Mouse (Mus musculus): ENCODE data around the gene Hoxa1. TPM values are rescaled to one million over a fixed set of nuclear protein-coding genes. Genes with fewer than 3 reads are reported as not detected.

Gene Hoxa1
- total and polyA plus RNA-seq, 3 experiments, result 1.9 to 3.7 (median 3.2) TPM

GRCm38 (mm10) chr6:52177806-52178205 lies 19.7 kb upstream of the Hoxa1 start:
- H3K27me3 ChIP-seq (replicated peaks), result no peaks in the 10 kb centered on the region
- H3K9ac ChIP-seq (ENCODE audit: insufficient read depth, low read depth), result no peak overlapping the region
- no peak for DNase-seq (ENCODE audit: extremely low read depth)
- H3K79me2 ChIP-seq (replicated peaks; ENCODE audit: control insufficient read depth, extremely low read depth, insufficient read depth, poor library complexity, severe bottlenecking), result no peaks in the 10 kb centered on the region
- no peak overlapping the region for H3K4me3 ChIP-seq (replicated peaks in 1 of 3; ENCODE audit: low read depth in 2 of 3, low read length in 2 of 3, poor library complexity in 1 of 3)
- no peaks in the 10 kb centered on the region for H3K36me3 ChIP-seq (replicated peaks in 1 of 2; ENCODE audit: control insufficient read depth in 1 of 2, insufficient read depth in 1 of 2, low read length in 1 of 2)
- H3K4me1 ChIP-seq (ENCODE audit: control insufficient read depth in 1 of 2, insufficient read depth in 2 of 2), result no peaks in the 10 kb centered on the region
- H3K27ac ChIP-seq (ENCODE audit: insufficient read depth, low read depth), result no peak overlapping the region
- H3K9me3 ChIP-seq (replicated peaks; ENCODE audit: low read length), result peaks cover 5% of the 10 kb centered on the region
- in situ Hi-C loops (cut with MboI; ENCODE audit: low pct_ligation_motif_present, low pct_unique_long_range_greater_than_20kb, low sequenced_read_pairs) (no loop called here), dilution Hi-C loops (cut with MboI; ENCODE audit: extremely low pct_ligation_motif_present, extremely low pct_unique_long_range_greater_than_20kb, low sequenced_read_pairs) (no loop called here)
- TF ChIP-seq E2F4 (IDR thresholded peaks at IDR 0.05; ENCODE audit: insufficient replicate concordance, low read depth, low read length) (no peak), KAT2A (IDR thresholded peaks at IDR 0.05; ENCODE audit: insufficient replicate concordance, low read length) (no peak), POLR2A (IDR thresholded peaks at IDR 0.05; ENCODE audit: low read depth, low read length) (no peak), POLR2AphosphoS2 (IDR thresholded peaks at IDR 0.05; ENCODE audit: low read depth, low read length) (no peak), ELF1 (IDR thresholded peaks at IDR 0.05; ENCODE audit: low read depth, low read length) (no peak)
- H3K4me2 ChIP-seq (ENCODE audit: insufficient read depth, low read depth, poor library complexity, severe bottlenecking), result no peak overlapping the region

- Histone ChIP-seq H3K4me2 (ENCODE audit: insufficient read depth, low read depth, poor library complexity, severe bottlenecking) (no peak within 1 kb of the TSS), H3K9me3 (replicated peaks; ENCODE audit: low read length) (peaks cover 9% of the 10 kb centered on the region), H3K27ac (ENCODE audit: insufficient read depth, low read depth) (no peak within 1 kb of the TSS), H3K27me3 (replicated peaks) (no peaks in the 10 kb centered on the region), H3K79me2 (replicated peaks; ENCODE audit: control insufficient read depth, extremely low read depth, insufficient read depth, poor library complexity, severe bottlenecking) (no peaks in the 10 kb centered on the region), H3K4me3 (replicated peaks in 1 of 3; ENCODE audit: low read depth in 2 of 3, low read length in 2 of 3, poor library complexity in 1 of 3) (no peak within 1 kb of the TSS), H3K36me3 (replicated peaks in 1 of 2; ENCODE audit: control insufficient read depth in 1 of 2, insufficient read depth in 1 of 2, low read length in 1 of 2) (peaks cover 0 to 3% of the 10 kb centered on the region in 2 experiments), H3K9ac (ENCODE audit: insufficient read depth, low read depth) (no peak within 1 kb of the TSS), H3K4me1 (ENCODE audit: control insufficient read depth in 1 of 2, insufficient read depth in 2 of 2) (no peaks in the 10 kb centered on the region)
- TF ChIP-seq POLR2A (IDR thresholded peaks at IDR 0.05; ENCODE audit: low read depth, low read length) (no peak), NRF1 (IDR thresholded peaks at IDR 0.05; ENCODE audit: low read depth, low read length) (no peak), GABPA (IDR thresholded peaks at IDR 0.05; ENCODE audit: insufficient replicate concordance, low read depth, low read length) (no peak), ZMIZ1 (IDR thresholded peaks at IDR 0.05; ENCODE audit: low read depth, low read length) (no peak), NELFE (IDR thresholded peaks at IDR 0.05; ENCODE audit: low read depth, low read length) (no peak), USF2 (conservative IDR thresholded peaks at IDR 0.05; ENCODE audit: low read depth, low read length) (no peak), UBTF (IDR thresholded peaks at IDR 0.05; ENCODE audit: low read depth, low read length) (no peak), KAT2A (IDR thresholded peaks at IDR 0.05; ENCODE audit: insufficient replicate concordance, low read length) (no peak), MAX (IDR thresholded peaks at IDR 0.05; ENCODE audit: low read length) (no peak), EP300 (IDR thresholded peaks at IDR 0.05; ENCODE audit: low read length) (no peak), CHD1 (IDR thresholded peaks at IDR 0.05; ENCODE audit: low read depth, low read length) (no peak), HCFC1 (IDR thresholded peaks at IDR 0.05; ENCODE audit: low read depth, low read length) (no peak), E2F4 (IDR thresholded peaks at IDR 0.05; ENCODE audit: insufficient replicate concordance, low read depth, low read length) (no peak)
- dilution Hi-C loops (cut with MboI; ENCODE audit: extremely low pct_ligation_motif_present, extremely low pct_unique_long_range_greater_than_20kb, low sequenced_read_pairs) (no loop called here), in situ Hi-C loops (cut with MboI; ENCODE audit: low pct_ligation_motif_present, low pct_unique_long_range_greater_than_20kb, low sequenced_read_pairs) (no loop called here)
- no peak for DNase-seq (ENCODE audit: extremely low read depth)
These were observed 19.1 kb upstream of the Hoxa1 start, which contains the start of gene 5730596B20Rik for GRCm38 (mm10) chr6:52177061-52177735. TSS of gene 5730596B20Rik (plus strand) at chr6:52177498.
